Mouse (Mus musculus): ENCODE measurements at regions not wholly inside any gene's neighbourhood (a gene's known extent, or its start where the extent isn't known, plus 50 kb on each side); places are given as distances from the start of the nearest gene placed in this dataset.

DNA sequence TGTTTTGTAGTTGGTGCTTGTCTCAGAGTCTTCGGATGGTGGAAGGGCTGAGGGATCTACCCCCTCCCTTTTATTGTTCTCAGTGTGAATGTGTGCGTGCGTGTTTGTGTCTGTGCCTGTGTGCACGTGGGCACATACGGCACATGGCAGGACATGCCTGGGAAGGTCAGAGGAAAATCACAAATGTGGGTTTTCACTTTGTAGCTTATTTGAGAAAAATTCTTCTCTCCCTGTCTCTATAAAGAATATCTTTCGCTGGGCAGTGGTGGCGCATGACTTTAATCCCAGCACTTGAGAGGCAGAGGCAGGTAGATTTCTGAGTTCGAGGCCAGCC is 73.5 kb upstream of the Klf13 start:
- H3K4me3 ChIP-seq (ENCODE audit: low read depth, low read length) = no peak overlapping the region
- H3K9ac ChIP-seq (ENCODE audit: low read depth, low read length) = no peak overlapping the region
- H3K36me3 ChIP-seq (ENCODE audit: control insufficient read depth, insufficient read depth, low read length) = no peaks in the 10 kb centered on the region
- H3K4me2 ChIP-seq (ENCODE audit: low read length) = no peak overlapping the region
- no peak overlapping the region for H3K27ac ChIP-seq (ENCODE audit: low read length)
- no peak for ATAC-seq
- no peaks in the 10 kb centered on the region for H3K27me3 ChIP-seq (ENCODE audit: control insufficient read depth, insufficient read depth, low read depth, low read length)
- 85% methylated on average over 8 of the region's 8 CpGs for WGBS
- H3K4me1 ChIP-seq (ENCODE audit: control insufficient read depth, insufficient read depth, low read length) = no peaks in the 10 kb centered on the region
- H3K9me3 ChIP-seq (replicated peaks; ENCODE audit: control insufficient read depth, low read length, poor library complexity, severe bottlenecking) = no peaks in the 10 kb centered on the region

DNA sequence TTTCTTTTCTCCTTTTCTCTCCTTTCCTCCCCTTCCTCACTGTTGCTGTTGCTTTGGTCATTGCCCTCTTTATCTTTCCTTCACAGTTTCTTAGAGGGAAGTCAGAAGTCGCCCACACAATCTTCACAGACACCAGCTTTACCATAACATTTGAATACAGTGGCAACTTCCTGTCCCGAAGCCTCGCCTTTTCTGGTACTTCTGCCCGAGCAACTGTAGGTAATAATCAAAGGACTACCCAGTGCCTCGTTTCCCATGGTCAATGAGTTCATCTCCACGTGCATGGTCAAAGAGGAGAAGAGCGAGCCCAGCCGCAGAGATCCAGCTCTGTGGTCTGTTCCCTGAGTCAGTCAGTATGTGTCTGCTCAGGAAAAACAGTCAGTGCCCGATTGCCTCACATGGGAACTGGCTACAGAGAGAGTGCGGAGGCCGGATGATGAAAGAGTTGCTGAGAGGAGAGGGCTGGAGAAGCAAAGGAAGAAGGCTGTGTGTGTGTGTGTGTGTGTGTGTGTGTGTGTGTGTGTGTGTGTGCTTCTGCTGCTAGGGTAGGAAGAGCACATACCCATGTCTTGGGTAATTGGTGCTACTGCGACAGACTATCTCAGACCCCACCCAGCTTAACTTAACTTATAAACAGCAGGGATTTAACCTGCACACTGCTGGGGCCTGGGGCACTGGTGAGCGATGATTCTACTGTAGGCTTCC is 73.0 kb upstream of the Klf13 start:
- WGBS = 74% methylated on average over 13 of the region's 13 CpGs
- no peak overlapping the region for H3K4me3 ChIP-seq (ENCODE audit: low read depth, low read length)
- H3K36me3 ChIP-seq (ENCODE audit: control insufficient read depth, insufficient read depth, low read length) = no peaks in the 10 kb centered on the region
- H3K27me3 ChIP-seq (ENCODE audit: control insufficient read depth, insufficient read depth, low read depth, low read length) = no peaks in the 10 kb centered on the region
- H3K4me2 ChIP-seq (ENCODE audit: low read length) = no peak overlapping the region
- H3K27ac ChIP-seq (ENCODE audit: low read length) = no peak overlapping the region
- no peak for ATAC-seq
- no peaks in the 10 kb centered on the region for H3K9me3 ChIP-seq (replicated peaks; ENCODE audit: control insufficient read depth, low read length, poor library complexity, severe bottlenecking)
- no peaks in the 10 kb centered on the region for H3K4me1 ChIP-seq (ENCODE audit: control insufficient read depth, insufficient read depth, low read length)
- H3K9ac ChIP-seq (ENCODE audit: low read depth, low read length) = no peak overlapping the region

GRCm38 (mm10) chr7:64010640-64011039 is 71.9 kb upstream of the Klf13 start:
- H3K9ac ChIP-seq (ENCODE audit: low read depth, low read length) = no peak overlapping the region
- H3K27me3 ChIP-seq (ENCODE audit: control insufficient read depth, insufficient read depth, low read depth, low read length) = no peaks in the 10 kb centered on the region
- no peak for ATAC-seq
- no peak overlapping the region for H3K4me3 ChIP-seq (ENCODE audit: low read depth, low read length)
- H3K36me3 ChIP-seq (ENCODE audit: control insufficient read depth, insufficient read depth, low read length) = no peaks in the 10 kb centered on the region
- no peaks in the 10 kb centered on the region for H3K4me1 ChIP-seq (ENCODE audit: control insufficient read depth, insufficient read depth, low read length)
- WGBS = 88% methylated on average over 3 of the region's 3 CpGs
- H3K27ac ChIP-seq (ENCODE audit: low read length) = no peak overlapping the region
- H3K9me3 ChIP-seq (replicated peaks; ENCODE audit: control insufficient read depth, low read length, poor library complexity, severe bottlenecking) = no peaks in the 10 kb centered on the region
- H3K4me2 ChIP-seq (ENCODE audit: low read length) = no peak overlapping the region

- H3K36me3 ChIP-seq (ENCODE audit: control insufficient read depth, insufficient read depth, low read length) = no peaks in the 10 kb centered on the region
- no peaks in the 10 kb centered on the region for H3K9me3 ChIP-seq (replicated peaks; ENCODE audit: control insufficient read depth, low read length, poor library complexity, severe bottlenecking)
- H3K9ac ChIP-seq (ENCODE audit: low read depth, low read length) = no peak overlapping the region
- 85% methylated on average over 3 of the region's 3 CpGs for WGBS
- H3K4me2 ChIP-seq (ENCODE audit: low read length) = no peak overlapping the region
- H3K4me3 ChIP-seq (ENCODE audit: low read depth, low read length) = no peak overlapping the region
- H3K27ac ChIP-seq (ENCODE audit: low read length) = no peak overlapping the region
- no peak for ATAC-seq
- H3K27me3 ChIP-seq (ENCODE audit: control insufficient read depth, insufficient read depth, low read depth, low read length) = no peaks in the 10 kb centered on the region
- no peaks in the 10 kb centered on the region for H3K4me1 ChIP-seq (ENCODE audit: control insufficient read depth, insufficient read depth, low read length)
Measured at GRCm38 (mm10) chr7:64007766-64008165, 69.1 kb upstream of the Klf13 start.

DNA sequence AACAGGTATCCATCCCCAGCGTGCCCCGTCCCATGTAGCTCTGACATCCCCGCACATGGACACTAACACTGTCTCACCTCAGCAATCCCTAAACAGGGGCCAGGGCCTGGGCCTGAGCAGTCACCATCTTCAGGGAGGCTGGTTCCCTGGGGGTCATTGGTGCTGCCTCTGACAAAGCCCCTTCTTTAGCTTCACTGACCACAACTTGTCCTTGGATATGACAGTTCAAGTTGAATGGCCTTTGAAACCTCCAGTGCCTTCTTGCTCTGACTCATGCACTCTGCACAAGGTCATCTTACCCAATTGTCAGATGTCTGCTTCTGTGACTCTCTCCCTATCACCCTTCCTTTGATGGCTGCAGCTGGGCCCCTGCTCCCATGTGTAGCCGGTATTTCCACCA is 68.2 kb upstream of the Klf13 start:
- no peaks in the 10 kb centered on the region for H3K36me3 ChIP-seq (ENCODE audit: control insufficient read depth, insufficient read depth, low read length)
- WGBS = 90% methylated on average over 4 of the region's 4 CpGs

GRCm38 (mm10) chr7:64005765-64006164 is 67.0 kb upstream of the Klf13 start:
- Histone ChIP-seq H3K4me1 (ENCODE audit: control insufficient read depth, insufficient read depth, low read length) (no peaks in the 10 kb centered on the region), H3K27me3 (ENCODE audit: control insufficient read depth, insufficient read depth, low read depth, low read length) (no peaks in the 10 kb centered on the region), H3K4me2 (ENCODE audit: low read length) (no peak overlapping the region), H3K4me3 (ENCODE audit: low read depth, low read length) (no peak overlapping the region), H3K9ac (ENCODE audit: low read depth, low read length) (no peak overlapping the region), H3K9me3 (replicated peaks; ENCODE audit: control insufficient read depth, low read length, poor library complexity, severe bottlenecking) (no peaks in the 10 kb centered on the region), H3K27ac (ENCODE audit: low read length) (no peak overlapping the region), H3K36me3 (ENCODE audit: control insufficient read depth, insufficient read depth, low read length) (no peaks in the 10 kb centered on the region)
- 98% methylated on average over 1 of the region's 1 CpGs for WGBS
- ATAC-seq = no peak

More for the DNA sequence above, 68.2 kb upstream of the Klf13 start:
- Histone ChIP-seq H3K27ac (ENCODE audit: low read length) (no peak overlapping the region), H3K4me2 (ENCODE audit: low read length) (no peak overlapping the region), H3K9ac (ENCODE audit: low read depth, low read length) (no peak overlapping the region), H3K4me3 (ENCODE audit: low read depth, low read length) (no peak overlapping the region), H3K9me3 (replicated peaks; ENCODE audit: control insufficient read depth, low read length, poor library complexity, severe bottlenecking) (no peaks in the 10 kb centered on the region), H3K27me3 (ENCODE audit: control insufficient read depth, insufficient read depth, low read depth, low read length) (no peaks in the 10 kb centered on the region), H3K4me1 (ENCODE audit: control insufficient read depth, insufficient read depth, low read length) (no peaks in the 10 kb centered on the region)
- no peak for ATAC-seq

DNA sequence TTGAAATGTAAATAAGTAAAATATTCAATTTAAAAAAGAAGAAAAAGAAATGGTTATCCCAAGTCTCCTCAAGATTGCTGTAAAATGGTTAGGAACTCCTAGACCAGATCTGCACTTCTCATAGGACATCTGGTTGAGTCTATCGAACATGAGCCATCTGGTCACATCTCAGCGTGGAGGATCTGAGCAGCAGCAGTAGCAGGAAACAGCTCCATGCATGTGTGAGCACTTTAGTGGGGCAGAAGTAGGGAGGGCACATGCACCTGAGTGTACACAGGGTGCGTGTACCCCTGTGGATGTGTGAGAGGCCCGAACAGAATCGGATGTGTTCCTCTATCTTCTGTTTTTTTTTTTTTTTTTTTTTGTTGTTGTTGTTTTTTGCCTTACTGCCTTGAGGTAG is 65.2 kb upstream of the Klf13 start:
- 96% methylated on average over 5 of the region's 5 CpGs for WGBS
- H3K4me3 ChIP-seq (ENCODE audit: low read depth, low read length) = no peak overlapping the region
- no peaks in the 10 kb centered on the region for H3K36me3 ChIP-seq (ENCODE audit: control insufficient read depth, insufficient read depth, low read length)
- no peaks in the 10 kb centered on the region for H3K27me3 ChIP-seq (ENCODE audit: control insufficient read depth, insufficient read depth, low read depth, low read length)
- no peaks in the 10 kb centered on the region for H3K9me3 ChIP-seq (replicated peaks; ENCODE audit: control insufficient read depth, low read length, poor library complexity, severe bottlenecking)
- H3K27ac ChIP-seq (ENCODE audit: low read length) = no peak overlapping the region
- no peak overlapping the region for H3K4me2 ChIP-seq (ENCODE audit: low read length)
- H3K9ac ChIP-seq (ENCODE audit: low read depth, low read length) = no peak overlapping the region
- H3K4me1 ChIP-seq (ENCODE audit: control insufficient read depth, insufficient read depth, low read length) = no peaks in the 10 kb centered on the region
- no peak for ATAC-seq

DNA sequence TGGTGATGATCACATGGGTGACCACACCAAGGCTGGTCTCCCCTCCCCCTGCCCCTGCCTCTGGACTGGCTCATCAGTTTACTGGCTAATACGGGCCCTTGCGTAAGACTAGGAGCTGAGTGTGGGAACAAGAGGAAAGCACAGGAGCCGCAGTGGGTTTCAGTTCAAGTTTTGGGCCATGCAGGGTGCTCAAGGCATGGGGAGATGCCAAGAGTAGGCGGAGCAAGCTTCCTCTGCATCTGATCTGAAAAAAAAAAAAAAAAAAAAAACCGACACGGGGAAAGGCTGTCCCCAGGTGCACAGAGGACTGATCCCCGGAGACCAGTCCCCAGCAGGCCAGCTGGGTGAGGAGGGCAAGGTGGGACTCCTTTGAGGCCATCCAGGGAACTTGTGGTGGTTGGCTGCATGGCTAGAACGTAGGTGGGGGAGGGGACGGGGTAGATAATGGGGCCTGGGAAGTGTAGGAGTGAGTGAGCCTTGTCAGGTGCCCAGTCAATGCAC is 62.9 kb upstream of the Klf13 start:
- H3K36me3 ChIP-seq (ENCODE audit: control insufficient read depth, insufficient read depth, low read length) = no peaks in the 10 kb centered on the region
- no peaks in the 10 kb centered on the region for H3K9me3 ChIP-seq (replicated peaks; ENCODE audit: control insufficient read depth, low read length, poor library complexity, severe bottlenecking)
- WGBS = 73% methylated on average over 7 of the region's 9 CpGs
- H3K27me3 ChIP-seq (ENCODE audit: control insufficient read depth, insufficient read depth, low read depth, low read length) = no peaks in the 10 kb centered on the region
- H3K4me2 ChIP-seq (ENCODE audit: low read length) = no peak overlapping the region
- H3K4me3 ChIP-seq (ENCODE audit: low read depth, low read length) = no peak overlapping the region
- H3K4me1 ChIP-seq (ENCODE audit: control insufficient read depth, insufficient read depth, low read length) = no peaks in the 10 kb centered on the region
- no peak for ATAC-seq
- no peak overlapping the region for H3K27ac ChIP-seq (ENCODE audit: low read length)
- H3K9ac ChIP-seq (ENCODE audit: low read depth, low read length) = no peak overlapping the region

GRCm38 (mm10) chr7:63998995-63999960 is 60.6 kb upstream of the Klf13 start:
- no peak overlapping the region for H3K4me2 ChIP-seq (ENCODE audit: low read length)
- WGBS = 69% methylated on average over 6 of the region's 6 CpGs
- H3K4me3 ChIP-seq (ENCODE audit: low read depth, low read length) = no peak overlapping the region
- no peaks in the 10 kb centered on the region for H3K36me3 ChIP-seq (ENCODE audit: control insufficient read depth, insufficient read depth, low read length)
- H3K4me1 ChIP-seq (ENCODE audit: control insufficient read depth, insufficient read depth, low read length) = no peaks in the 10 kb centered on the region
- ATAC-seq = no peak
- no peaks in the 10 kb centered on the region for H3K9me3 ChIP-seq (replicated peaks; ENCODE audit: control insufficient read depth, low read length, poor library complexity, severe bottlenecking)
- H3K9ac ChIP-seq (ENCODE audit: low read depth, low read length) = no peak overlapping the region
- no peaks in the 10 kb centered on the region for H3K27me3 ChIP-seq (ENCODE audit: control insufficient read depth, insufficient read depth, low read depth, low read length)
- no peak overlapping the region for H3K27ac ChIP-seq (ENCODE audit: low read length)
